Mouse (Mus musculus) right cerebral cortex, postnatal 10 days (tissue): ENCODE results near the gene Neu3.

Experiments used
- DNase-seq, 2 experiments: peaks; one replicate each; pipeline ENCODE4 v3.0.0; 2021; ENCODE audit warnings: low spot score in 2 of 2

The Neu3 gene

DNA sequence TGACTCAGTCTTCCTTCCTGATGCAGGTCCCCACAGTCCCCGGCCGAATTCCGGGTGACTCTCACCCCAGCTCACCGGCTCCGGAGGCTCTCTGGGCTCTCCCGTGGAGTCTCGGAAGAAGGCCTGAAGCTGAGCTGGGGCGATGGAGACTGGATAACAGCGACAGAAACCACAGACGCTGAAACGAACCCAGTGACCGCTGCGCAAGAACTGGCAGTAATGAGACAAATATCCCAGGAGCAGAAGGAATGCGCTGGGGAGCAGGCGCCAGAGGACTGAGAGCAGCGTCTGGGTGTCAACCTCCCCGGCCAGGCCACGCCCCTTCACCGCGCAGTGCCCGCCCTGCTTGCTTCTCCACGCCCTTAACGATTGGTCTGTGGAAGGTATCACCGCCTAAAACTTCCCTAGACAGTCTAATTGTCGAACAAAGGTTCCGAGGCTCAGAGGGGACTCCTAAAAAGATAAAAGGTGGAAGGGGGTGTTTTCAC is at the start of gene Neu3:
Gene Neu3 (minus strand): TSS at position 335 of the 488 bp plus-strand sequence.
- peak; percentile 92 for DNase-seq

DNA sequence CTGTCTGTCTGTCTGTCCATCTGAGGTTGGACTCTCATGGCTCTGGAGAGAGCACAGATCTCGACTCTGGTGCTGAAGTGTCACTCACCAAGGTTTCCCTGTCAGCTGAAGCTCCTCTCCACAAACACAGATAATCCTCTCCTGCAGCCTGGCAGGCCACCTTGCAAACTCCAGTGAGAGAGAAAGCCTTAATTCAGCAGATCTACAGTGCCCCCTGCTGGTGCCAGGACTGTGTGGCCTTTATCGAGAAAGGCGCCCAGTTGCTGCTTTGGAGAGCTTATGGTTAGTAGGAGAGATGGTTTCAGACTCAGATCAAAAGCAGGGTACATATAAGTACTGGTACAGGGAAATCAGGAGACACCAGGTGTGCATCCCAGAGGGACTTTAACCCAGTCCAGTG is 48.1 kb upstream of the Neu3 start:
- peak; percentile 91 to 93 for DNase-seq

DNA sequence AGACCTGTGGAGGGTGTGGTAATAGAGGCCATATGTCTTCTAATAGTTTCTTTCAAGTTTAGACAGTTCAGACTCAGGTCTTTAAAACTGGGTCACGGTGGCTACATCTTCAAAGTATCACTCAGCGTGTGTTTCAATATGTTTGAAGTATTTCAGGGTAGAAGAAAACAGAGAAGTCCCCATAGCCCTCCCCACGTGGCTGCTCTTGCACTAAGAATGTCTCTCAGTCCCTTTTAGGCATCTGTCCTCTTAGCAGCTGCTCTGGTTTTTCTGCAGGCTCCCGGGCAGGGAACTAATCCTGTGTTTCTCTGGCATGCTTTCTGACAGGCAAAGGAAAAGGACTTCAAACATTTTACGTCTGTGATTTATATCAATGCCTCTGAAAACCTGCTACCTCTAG is 47.7 kb upstream of the Neu3 start:
- DNase-seq, result no peak

GRCm38 (mm10) chr7:99873965-99874364 is 45.7 kb upstream of the Neu3 start:
- DNase-seq, result no peak

GRCm38 (mm10) chr7:99869296-99869695 is 41.1 kb upstream of the Neu3 start:
- DNase-seq, result no peak

GRCm38 (mm10) chr7:99865219-99865618 is 37.0 kb upstream of the Neu3 start:
- no peak for DNase-seq

GRCm38 (mm10) chr7:99864241-99865028 is 36.2 kb upstream of the Neu3 start:
- no peak for DNase-seq

- no peak for DNase-seq
Measured at GRCm38 (mm10) chr7:99863362-99863761, 35.1 kb upstream of the Neu3 start, which contains the start of gene Spcs2. TSS of gene Spcs2 (minus strand) at chr7:99863462.

DNA sequence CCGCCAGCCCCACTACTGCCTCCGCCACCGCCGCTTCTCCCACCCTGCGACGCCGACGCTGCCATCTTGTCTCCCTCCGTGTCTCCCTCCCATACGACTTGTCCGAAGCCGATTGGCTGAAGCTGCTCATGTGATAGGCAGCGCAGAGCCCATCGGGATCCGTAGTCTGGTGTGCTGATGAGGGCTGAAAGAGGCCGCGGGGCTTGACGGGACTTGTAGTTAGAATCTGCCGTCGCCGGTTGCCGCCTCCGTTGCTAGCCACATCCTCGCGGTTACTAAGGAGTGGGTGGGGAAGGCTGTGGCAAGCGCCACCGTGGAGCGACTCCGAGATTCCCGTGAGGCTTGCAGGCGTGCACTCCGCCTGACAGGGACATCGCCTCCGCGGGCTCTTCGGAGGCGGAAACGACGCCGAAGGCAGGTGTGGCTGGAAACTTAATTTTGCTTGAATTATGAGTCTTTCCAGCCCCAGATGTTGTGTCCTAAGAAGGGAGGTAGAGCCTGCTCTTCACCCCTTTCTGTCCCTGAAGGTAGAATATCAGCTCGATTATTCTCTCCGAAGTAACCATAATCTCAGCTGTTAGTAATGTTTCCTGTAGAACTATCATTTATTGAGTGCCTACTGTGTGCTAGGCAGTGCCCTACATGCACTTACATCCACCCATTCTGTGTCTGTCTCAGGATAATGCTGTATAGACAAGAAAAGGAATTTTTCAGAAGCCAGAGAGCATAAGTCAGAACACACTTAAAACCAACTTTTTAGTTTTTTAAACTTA is 30.8 kb upstream of the Neu3 start, which contains the start of gene Xrra1:
Gene Xrra1 (plus strand): TSS at position 304 of the 773 bp plus-strand sequence.
- DNase-seq, result peak; percentile 99 to 100

DNA sequence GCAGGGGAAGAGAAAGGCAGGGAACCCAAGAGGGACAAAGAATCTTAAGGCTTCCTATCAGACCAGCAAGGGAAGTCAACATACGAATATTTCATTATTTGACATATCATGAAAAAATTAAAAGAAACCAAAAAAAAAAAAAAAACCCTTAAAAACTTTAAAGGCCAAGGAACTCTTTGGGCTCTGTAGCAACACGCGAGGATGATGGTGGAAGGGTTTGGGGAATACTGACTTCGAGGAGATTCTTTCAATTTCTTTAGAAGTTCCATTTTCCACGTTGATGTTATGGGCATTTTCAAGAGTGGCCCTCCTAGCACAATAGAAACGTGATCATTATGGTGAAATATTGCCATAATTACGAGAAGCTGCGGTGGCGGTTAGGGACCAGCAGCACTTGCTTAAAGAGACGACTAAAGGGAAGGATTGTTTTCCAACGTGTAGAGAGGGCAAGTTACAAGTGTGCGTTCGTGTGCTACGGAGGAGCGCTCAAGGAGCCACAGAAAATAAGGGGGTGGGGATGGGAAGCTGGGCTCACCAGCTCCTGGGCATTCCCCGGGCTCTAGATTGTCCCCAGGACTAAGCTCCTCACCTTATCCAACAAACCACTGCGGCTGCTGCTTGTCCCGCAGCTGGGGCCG is 30.1 kb upstream of the Neu3 start:
- no peak for DNase-seq

- DNase-seq, result no peak
Measured at GRCm38 (mm10) chr7:99856266-99856861, 28.1 kb upstream of the Neu3 start.

DNA sequence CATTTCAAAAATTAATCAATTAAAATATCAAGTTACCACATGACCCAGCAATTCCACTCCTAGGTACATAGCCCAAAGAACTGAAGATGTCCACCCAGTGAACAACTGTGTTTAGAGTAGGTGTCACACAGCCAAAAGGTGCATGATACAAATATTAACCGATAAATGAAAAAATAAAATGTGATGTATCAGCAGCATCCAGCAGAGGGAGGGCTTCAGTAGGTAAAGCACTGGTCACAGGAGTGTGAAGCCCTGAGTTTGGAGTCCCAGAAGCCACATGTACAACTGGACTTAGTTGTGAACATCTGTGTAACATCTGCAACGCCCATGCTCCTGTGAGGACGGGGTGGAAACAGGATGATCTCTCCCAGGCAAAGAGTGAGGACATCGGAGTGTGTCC is 26.1 kb upstream of the Neu3 start:
- no peak for DNase-seq

- no peak for DNase-seq
Measured at GRCm38 (mm10) chr7:99853350-99853749, 25.1 kb upstream of the Neu3 start.

DNA sequence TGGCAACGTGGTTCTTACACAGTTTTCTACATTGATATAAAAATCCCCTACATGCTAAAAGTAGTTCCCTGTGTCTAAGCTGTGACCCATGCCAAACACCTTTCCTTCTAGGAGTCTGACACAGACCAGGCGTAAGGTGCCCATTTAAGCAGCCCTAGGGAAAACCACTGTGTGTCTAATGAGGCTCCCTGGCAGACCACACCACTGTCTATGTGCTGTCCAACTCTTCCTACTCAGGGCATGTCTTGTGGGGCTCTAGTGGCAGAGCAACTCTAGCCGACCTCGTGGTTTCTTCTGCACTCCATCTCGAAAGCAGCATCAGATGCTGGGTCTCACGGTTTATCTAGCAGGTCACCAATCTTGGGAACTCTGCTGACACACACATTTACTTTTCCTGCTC is 23.4 kb upstream of the Neu3 start:
- DNase-seq, result no peak

- DNase-seq, result no peak
Measured at GRCm38 (mm10) chr7:99851121-99851520, 22.9 kb upstream of the Neu3 start.

GRCm38 (mm10) chr7:99850534-99850933 is 22.3 kb upstream of the Neu3 start:
- DNase-seq, result no peak

DNA sequence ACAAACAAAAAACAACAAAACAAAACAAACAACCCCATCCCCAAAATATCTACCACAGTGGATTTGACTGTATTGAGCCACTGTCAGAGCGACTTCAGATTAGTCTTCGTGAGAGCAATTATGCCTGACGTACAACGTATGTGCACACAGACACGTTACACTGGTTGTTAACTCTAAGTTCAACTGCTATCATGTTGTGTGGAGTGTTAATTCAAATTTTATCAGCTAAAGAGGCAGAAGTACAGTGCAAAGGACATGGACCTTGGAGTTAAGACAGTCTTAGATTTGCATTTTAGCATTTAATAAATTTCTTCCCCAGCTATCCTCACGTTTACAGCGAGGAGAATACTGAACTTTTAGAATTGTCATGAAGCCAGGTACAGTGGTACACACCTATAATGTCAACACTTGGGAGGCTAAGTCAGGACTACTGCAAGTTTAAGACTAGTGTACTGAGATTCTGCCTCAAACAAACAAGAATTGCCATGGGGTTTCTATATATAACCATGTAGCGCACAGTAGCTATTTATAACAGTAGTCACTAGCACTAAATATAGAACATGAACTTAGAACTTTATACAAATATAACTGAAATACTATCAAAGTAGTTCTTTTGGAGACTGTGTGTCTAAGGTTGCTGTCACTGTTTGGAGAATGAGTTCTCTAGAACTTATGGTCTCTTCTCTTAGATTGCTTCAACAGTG is 17.5 kb upstream of the Neu3 start:
- no peak for DNase-seq

DNA sequence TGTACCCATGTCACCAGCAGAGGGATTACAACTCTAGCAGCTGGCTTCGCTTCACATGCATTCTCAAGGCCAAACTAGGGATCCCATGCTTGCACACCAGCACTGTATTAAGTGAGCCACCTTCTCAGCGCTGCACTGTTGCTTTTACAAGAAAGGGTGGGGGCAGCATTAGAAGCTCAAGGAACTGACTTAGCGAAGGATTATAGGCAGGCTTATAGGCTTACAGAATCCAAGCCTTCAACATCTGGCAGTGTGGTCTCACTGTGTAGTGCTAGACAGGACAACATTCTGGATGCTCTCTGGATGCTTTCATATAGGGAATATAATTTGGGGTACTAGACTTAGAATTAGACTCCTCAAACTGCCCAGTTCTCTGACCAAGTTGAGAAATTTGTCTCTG is 10.0 kb upstream of the Neu3 start:
- DNase-seq, result no peak

DNA sequence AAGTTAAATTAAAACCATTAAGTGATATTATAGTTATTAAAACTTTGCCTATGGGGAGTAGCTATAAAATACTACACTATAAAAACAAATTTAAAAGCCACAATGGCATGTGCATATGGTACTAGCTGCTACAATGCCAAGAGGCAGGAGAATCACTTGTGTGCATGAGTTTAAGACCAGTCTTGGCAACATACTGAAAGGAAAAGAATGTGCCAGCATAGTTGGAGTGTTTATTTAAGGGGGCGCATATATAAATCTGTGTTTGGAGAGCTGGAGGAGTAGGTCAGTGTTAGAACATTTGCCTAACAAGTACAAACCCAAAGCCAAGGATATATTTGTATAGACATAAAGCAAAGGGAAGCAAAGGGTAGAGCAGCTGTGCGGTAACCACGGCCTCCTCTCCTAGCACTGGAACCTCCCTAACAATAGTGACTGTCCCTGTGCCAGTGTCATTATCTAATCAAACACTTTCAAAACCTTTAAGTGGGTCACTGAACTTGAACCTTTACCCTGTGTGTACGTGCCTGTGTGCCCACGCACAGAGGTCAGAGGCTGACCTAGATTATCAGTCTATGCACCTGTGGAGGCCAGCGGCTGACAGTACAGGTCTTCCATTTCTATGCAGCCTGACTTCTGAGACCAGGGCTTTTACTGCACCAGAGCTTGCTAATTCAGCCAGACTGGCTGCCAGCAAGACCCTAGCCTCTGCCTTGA is 9.3 kb upstream of the Neu3 start:
- no peak for DNase-seq

GRCm38 (mm10) chr7:99836781-99837180 is 8.6 kb upstream of the Neu3 start:
- DNase-seq, result no peak
